ENCODE assay signal across 30 mouse cellular contexts in genomic region chr14:61860688-61861087, GRCm38 (mm10).
A peak's percentile ranks its signal among the peaks of the same experiment; 100 is the strongest.
DNase-seq lines count a peak whose midpoint lies in the region; ATAC-seq and TF ChIP-seq lines count a peak whose summit lies in the region.
"Had no signal": no experiment of that assay in that cellular context is flagged by ENCODE, and none has a peak within 500 bp of the region (broad histone marks: within the 10 kb centered on the region; RNA-seq: fewer than 3 reads in every experiment).

No protein-coding gene starts in this region.

- H3K27ac ChIP-seq in bone marrow, adult 2 months (ENCODE audit: control insufficient read depth, insufficient read depth, low read depth, low read length, poor library complexity) = peak overlapping the region; percentile 6; the same call in 1 of the 2 replicates
- H3K27ac ChIP-seq: heart, embryonic 10.5 days; hindbrain, embryonic 13.5 days; kidney, embryonic 15.5 days; layer of hippocampus, adult 2 months; liver, embryonic 13.5 days; midbrain, embryonic 12.5 days; neural tube, embryonic 15.5 days had no signal

- H3K4me1 ChIP-seq in bone marrow, adult 2 months (ENCODE audit: control insufficient read depth, insufficient read depth, low read length) = peaks cover 5% of the 10 kb centered on the region; the same call in 1 of the 2 replicates
- H3K4me1 ChIP-seq: heart, embryonic 10.5 days; hindbrain, embryonic 13.5 days; liver, embryonic 13.5 days; midbrain, embryonic 12.5 days; neural tube, embryonic 15.5 days had no signal

- 55% methylated on average over 4 of the region's 4 CpGs for WGBS in bone marrow, adult 2 months

- TF ChIP-seq CTCF in bone marrow, adult 2 months (IDR thresholded peaks at IDR 0.05; ENCODE audit: control insufficient read depth, insufficient read depth, low read length) = no peak

- peak; percentile 40 for DNase-seq in CD4-positive, CD25-positive, alpha-beta regulatory T cell, adult 2 months (ENCODE audit: low read depth, low spot score)
- DNase-seq in naive thymus-derived CD4-positive, alpha-beta T cell, adult 2 months (ENCODE audit: low read depth) = peak; percentile 26
- no peak for DNase-seq in heart, postnatal 36 days
- DNase-seq in Muller cell, postnatal 12 days (ENCODE audit: inconsistent ontology term) = no peak
- no peak for DNase-seq in ovary, postnatal 10 days (ENCODE audit: low spot score)
- DNase-seq in embryo, embryonic 9.5 days (ENCODE audit: extremely low spot score) = no peak
- DNase-seq: adrenal gland, postnatal 10 days; cerebellum, adult 11-12 months; cerebellum, postnatal 10 days; gastrocnemius, postnatal 14 days; heart, postnatal 4 days; kidney, adult 11 months; kidney, postnatal 36 days; left cerebral cortex, postnatal 4 days; liver, embryonic 13.5 days; lung, adult 2 months; lung, postnatal 10 days; right cerebral cortex, adult 18-20 months; right cerebral cortex, postnatal 4 days; thymus, postnatal 4 days had no signal

- intact Hi-C loops in heart, postnatal 36 days (cut with DNase I) = no loop called here

- peak; percentile 43 for ATAC-seq in inflammation-experienced regulatory T-cells, adult 6 months
- ATAC-seq: activated CD4-positive, CD25-positive, alpha-beta regulatory T cell, adult 4 months; forebrain, embryonic 14.5 days had no signal

- H3K4me3 ChIP-seq in bone marrow, adult 2 months (replicated peaks; ENCODE audit: control insufficient read depth, low read depth, low read length) = no peak overlapping the region
- H3K4me3 ChIP-seq: heart, embryonic 10.5 days; hindbrain, embryonic 13.5 days; kidney, embryonic 15.5 days; layer of hippocampus, adult 2 months; liver, embryonic 13.5 days; midbrain, embryonic 12.5 days; neural tube, embryonic 15.5 days had no signal

- no peak for TF ChIP-seq POLR2A in bone marrow, adult 2 months (IDR thresholded peaks at IDR 0.05; ENCODE audit: borderline replicate concordance, control insufficient read depth, low read depth, low read length)

Comparison
In these comparisons a context has a peak if more than half of its experiments do, and no peak if none do; other contexts are left out.
1. DNase-seq: peak in CD4-positive, CD25-positive, alpha-beta regulatory T cell, adult 2 months (single experiment) and naive thymus-derived CD4-positive, alpha-beta T cell, adult 2 months (single experiment); none in heart, postnatal 36 days (0 of 2), Muller cell, postnatal 12 days (single experiment), ovary, postnatal 10 days (single experiment) and embryo, embryonic 9.5 days (single experiment).